Mouse (Mus musculus) CH12.LX (cell line): Measurements from ENCODE around the gene 1700025C18Rik. TPM values are rescaled to one million over a fixed set of nuclear protein-coding genes. Genes with fewer than 3 reads are reported as not detected.

ENCODE experiments used
- DNase-seq: peaks from one replicate; pipeline ENCODE4 v3.0.0-alpha.2; 2013; ENCODE audit errors: extremely low read depth
- H3K27ac ChIP-seq: 2 replicates; pipeline ENCODE4 v1.5.1; 2012; ENCODE audit warnings: low read depth, mild to moderate bottlenecking, control low read depth, moderate library complexity; ENCODE audit not compliant: insufficient read depth
- H3K27me3 ChIP-seq: replicated peaks from 2 replicates; pipeline ENCODE3; 2012; ENCODE audit warnings: inconsistent platforms
- H3K36me3 ChIP-seq, 2 experiments: replicated peaks in 1 of 2; 2 replicates each; pipeline versions ENCODE3 to v1.6.1; 2012; ENCODE audit warnings: inconsistent platforms in 1 of 2, low read length in 1 of 2, mild to moderate bottlenecking in 1 of 2, mixed read lengths in 1 of 2, moderate library complexity in 1 of 2; ENCODE audit not compliant: control insufficient read depth in 1 of 2, insufficient read depth in 1 of 2
- H3K4me1 ChIP-seq, 2 experiments: 2 replicates each; pipeline ENCODE4 v1.6.1; 2012; ENCODE audit warnings: inconsistent platforms in 1 of 2, moderate library complexity in 1 of 2; ENCODE audit not compliant: insufficient read depth in 2 of 2, control insufficient read depth in 1 of 2
- H3K4me2 ChIP-seq: 2 replicates; pipeline ENCODE4 v1.6.1; 2012; ENCODE audit warnings: low read depth, mild to moderate bottlenecking, control low read depth; ENCODE audit not compliant: poor library complexity, insufficient read depth, severe bottlenecking
- H3K4me3 ChIP-seq, 3 experiments: fragments of 150-350 bp in 1 of 3; sonication (generic) in 1 of 3; replicated peaks in 1 of 3; 2 replicates each; pipeline versions ENCODE3 to v1.5.1; 2011 to 2012; ENCODE audit warnings: low read depth in 2 of 3, low read length in 2 of 3, mild to moderate bottlenecking in 2 of 3, moderate library complexity in 2 of 3, control low read depth in 1 of 3, improper control_type of control experiment in 1 of 3, inconsistent platforms in 1 of 3, mixed read lengths in 1 of 3; ENCODE audit not compliant: poor library complexity in 1 of 3
- H3K79me2 ChIP-seq: replicated peaks from 2 replicates; pipeline ENCODE4 v1.6.1; 2012; ENCODE audit warnings: mild to moderate bottlenecking, moderate library complexity; ENCODE audit not compliant: control insufficient read depth, poor library complexity, insufficient read depth, severe bottlenecking; ENCODE audit errors: extremely low read depth
- H3K9ac ChIP-seq: 2 replicates; pipeline ENCODE4 v1.6.1; 2012; ENCODE audit warnings: low read depth, mild to moderate bottlenecking, control low read depth, moderate library complexity; ENCODE audit not compliant: insufficient read depth
- H3K9me3 ChIP-seq: replicated peaks from 2 replicates; pipeline ENCODE3; 2012; ENCODE audit warnings: low read length, inconsistent platforms, mixed read lengths
- CHD1 ChIP-seq: IDR thresholded peaks from 2 replicates; pipeline ENCODE4 v1.6.1; 2012; ENCODE audit warnings: low read depth, low read length, improper control_type of control experiment, inconsistent platforms
- CHD2 ChIP-seq: IDR thresholded peaks from 2 replicates; pipeline ENCODE4 v1.6.1; 2011; ENCODE audit warnings: low read length, improper control_type of control experiment
- CTCF ChIP-seq, 2 experiments: IDR thresholded peaks in 1 of 2; conservative IDR thresholded peaks in 1 of 2; 2 replicates each; pipeline ENCODE4 v1.5.1; 2011 to 2012; ENCODE audit warnings: low read depth in 2 of 2, low read length in 2 of 2, improper control_type of control experiment in 1 of 2, inconsistent platforms in 1 of 2, mild to moderate bottlenecking in 1 of 2, moderate library complexity in 1 of 2
- E2F4 ChIP-seq: IDR thresholded peaks from 2 replicates; pipeline ENCODE4 v1.6.1; 2011; ENCODE audit warnings: low read depth, low read length, improper control_type of control experiment; ENCODE audit not compliant: insufficient replicate concordance
- EP300 ChIP-seq: IDR thresholded peaks from 2 replicates; pipeline ENCODE4 v1.6.1; 2011; ENCODE audit warnings: low read length, improper control_type of control experiment
- GABPA ChIP-seq: IDR thresholded peaks from 2 replicates; pipeline ENCODE4 v1.6.1; 2012; ENCODE audit warnings: low read depth, low read length, improper control_type of control experiment, inconsistent platforms; ENCODE audit not compliant: insufficient replicate concordance
- HCFC1 ChIP-seq: IDR thresholded peaks from 2 replicates; pipeline ENCODE4 v1.6.1; 2012; ENCODE audit warnings: low read depth, mild to moderate bottlenecking, inconsistent platforms, low read length, improper control_type of control experiment
- JUN ChIP-seq: IDR thresholded peaks from 2 replicates; pipeline ENCODE4 v1.6.1; 2011; ENCODE audit warnings: low read depth, mild to moderate bottlenecking, low read length, improper control_type of control experiment, moderate library complexity; ENCODE audit not compliant: insufficient read depth
- KAT2A ChIP-seq: IDR thresholded peaks from 2 replicates; pipeline ENCODE4 v1.6.1; 2012; ENCODE audit warnings: low read length, improper control_type of control experiment, inconsistent platforms; ENCODE audit not compliant: insufficient replicate concordance
- MAFK ChIP-seq: IDR thresholded peaks from 2 replicates; pipeline ENCODE4 v1.6.1; 2011; ENCODE audit warnings: low read length, improper control_type of control experiment; ENCODE audit not compliant: insufficient replicate concordance
- MAX ChIP-seq: IDR thresholded peaks from 2 replicates; pipeline ENCODE4 v1.6.1; 2011; ENCODE audit warnings: low read length, improper control_type of control experiment
- MAZ ChIP-seq: IDR thresholded peaks from 2 replicates; pipeline ENCODE4 v1.6.1; 2012; ENCODE audit warnings: low read depth, mild to moderate bottlenecking, inconsistent platforms, low read length, improper control_type of control experiment, moderate library complexity
- MEF2A ChIP-seq: IDR thresholded peaks from 2 replicates; pipeline ENCODE4 v1.6.1; 2014; ENCODE audit warnings: low read depth, mild to moderate bottlenecking, inconsistent platforms, low read length, improper control_type of control experiment, borderline replicate concordance
- MYC ChIP-seq: IDR thresholded peaks from 2 replicates; pipeline ENCODE4 v1.6.1; 2011; ENCODE audit warnings: low read depth, mild to moderate bottlenecking, improper control_type of control experiment, low read length
- NELFE ChIP-seq: IDR thresholded peaks from 2 replicates; pipeline ENCODE4 v1.6.1; 2011; ENCODE audit warnings: low read depth, low read length, improper control_type of control experiment
- PAX5 ChIP-seq: IDR thresholded peaks from 2 replicates; pipeline ENCODE4 v1.6.1; 2012; ENCODE audit warnings: low read length, inconsistent platforms, mixed read lengths
- POLR2A ChIP-seq: IDR thresholded peaks from 2 replicates; pipeline ENCODE4 v1.6.1; 2011; ENCODE audit warnings: low read depth, mild to moderate bottlenecking, improper control_type of control experiment, low read length
- POLR2AphosphoS2 ChIP-seq: IDR thresholded peaks from 2 replicates; pipeline ENCODE4 v1.6.1; 2011; ENCODE audit warnings: low read depth, low read length, improper control_type of control experiment
- SIN3A ChIP-seq: IDR thresholded peaks from 2 replicates; pipeline ENCODE4 v1.6.1; 2012; ENCODE audit warnings: low read length, improper control_type of control experiment, inconsistent platforms
- SMC3 ChIP-seq: IDR thresholded peaks from 2 replicates; pipeline ENCODE4 v1.6.1; 2011; ENCODE audit warnings: low read depth, low read length, improper control_type of control experiment
- TCF12 ChIP-seq: IDR thresholded peaks from 2 replicates; pipeline ENCODE4 v1.6.1; 2014; ENCODE audit warnings: low read depth, mild to moderate bottlenecking, inconsistent platforms, low read length, improper control_type of control experiment
- ZC3H11A ChIP-seq: IDR thresholded peaks from 2 replicates; pipeline ENCODE4 v1.6.1; 2012; ENCODE audit warnings: low read depth, mild to moderate bottlenecking, inconsistent platforms, low read length, improper control_type of control experiment
- ZKSCAN1 ChIP-seq: IDR thresholded peaks from 2 replicates; pipeline ENCODE4 v1.6.1; 2012; ENCODE audit warnings: low read depth, inconsistent platforms, low read length, improper control_type of control experiment, borderline replicate concordance
- ZMIZ1 ChIP-seq: IDR thresholded peaks from 2 replicates; pipeline ENCODE4 v1.6.1; 2012; ENCODE audit warnings: low read depth, mild to moderate bottlenecking, inconsistent platforms, low read length, improper control_type of control experiment
- ZNF384 ChIP-seq: IDR thresholded peaks from 2 replicates; pipeline ENCODE4 v1.6.1; 2012; ENCODE audit warnings: low read depth, low read length, improper control_type of control experiment, inconsistent platforms
- dilution Hi-C: fragments of 300-500 bp; cut with MboI; formaldehyde crosslinking; loops from 2 replicates; pipeline ENCODE4 v1.14.3; 2020; ENCODE audit warnings: low sequenced_read_pairs; ENCODE audit not compliant: extremely low pct_unique_long_range_greater_than_20kb, extremely low pct_ligation_motif_present
- in situ Hi-C: fragments of 300-500 bp; cut with MboI; formaldehyde crosslinking; loops from 3 replicates; pipeline ENCODE4 v1.14.3; 2019; ENCODE audit warnings: low sequenced_read_pairs, low pct_ligation_motif_present, low pct_unique_long_range_greater_than_20kb, mixed read lengths
- polyA plus RNA-seq: library from polyadenylated mRNA; unstranded; fragments of >175 nt; gene quantifications from 2 replicates; pipeline ENCODE4 v1.2.1, GENCODE M21; 2012; ENCODE audit warnings: low read depth; ENCODE audit not compliant: insufficient read length
- total RNA-seq, 2 experiments: library from RNA; depleted of rRNA; stranded (reverse); fragments of 300-350 nt in 1 of 2; fragments of >200 nt in 1 of 2; gene quantifications; 2 replicates each; pipeline ENCODE4 v1.2.3; 2012 to 2014

Gene 1700025C18Rik
- total and polyA plus RNA-seq, 3 experiments: not detected

GRCm38 (mm10) chr2:165105513-165106079 is 15.0 kb upstream of the 1700025C18Rik start:
- no peak overlapping the region for H3K4me3 ChIP-seq
- peaks cover 88% of the 10 kb centered on the region for H3K27me3 ChIP-seq
- H3K79me2 ChIP-seq: no peaks in the 10 kb centered on the region
- peaks cover 4 to 7% of the 10 kb centered on the region in 2 experiments; a peak in 2 of 4 replicates for H3K4me1 ChIP-seq
- no peak for DNase-seq
- no peaks in the 10 kb centered on the region for H3K36me3 ChIP-seq
- no peak overlapping the region for H3K9ac ChIP-seq
- TF ChIP-seq HCFC1: no peak
- TF ChIP-seq MYC: no peak
- TF ChIP-seq MEF2A: no peak
- no peak for TF ChIP-seq ZC3H11A
- no peak for TF ChIP-seq ZMIZ1
- no peak for TF ChIP-seq KAT2A
- no peak for TF ChIP-seq POLR2A
- TF ChIP-seq MAX: no peak
- no peak for TF ChIP-seq MAZ
- TF ChIP-seq CTCF (conservative IDR thresholded peaks at IDR 0.05 in 1 of 2, IDR thresholded peaks at IDR 0.05 in 1 of 2; ENCODE audit: low read depth in 2 of 2, low read length in 2 of 2): no peak
- TF ChIP-seq SMC3: no peak
- TF ChIP-seq E2F4: no peak
- no peak for TF ChIP-seq CHD2
- TF ChIP-seq PAX5: no peak
- no peak for TF ChIP-seq SIN3A
- no peak for TF ChIP-seq POLR2AphosphoS2
- TF ChIP-seq GABPA: no peak
- no peak for TF ChIP-seq TCF12
- TF ChIP-seq MAFK: no peak
- no peak overlapping the region for H3K4me2 ChIP-seq
- dilution Hi-C loops: no loop called here
- no peaks in the 10 kb centered on the region for H3K9me3 ChIP-seq
- H3K27ac ChIP-seq: no peak overlapping the region
- in situ Hi-C loops: no loop called here

GRCm38 (mm10) chr2:165102920-165103319 is 12.4 kb upstream of the 1700025C18Rik start:
- in situ Hi-C loops (no loop called here), dilution Hi-C loops (no loop called here)
- TF ChIP-seq NELFE (no peak), JUN (no peak), POLR2A (no peak), ZNF384 (no peak), SMC3 (no peak), POLR2AphosphoS2 (no peak), ZC3H11A (no peak), GABPA (no peak), SIN3A (no peak), CHD2 (no peak), KAT2A (no peak), PAX5 (no peak), EP300 (no peak), CHD1 (no peak), HCFC1 (no peak), ZKSCAN1 (no peak)
- Histone ChIP-seq H3K4me2 (no peak overlapping the region), H3K27ac (no peak overlapping the region), H3K9me3 (no peaks in the 10 kb centered on the region), H3K4me3 (no peak overlapping the region), H3K79me2 (no peaks in the 10 kb centered on the region), H3K27me3 (peaks cover 90% of the 10 kb centered on the region), H3K36me3 (no peaks in the 10 kb centered on the region), H3K4me1 (peaks cover 4 to 7% of the 10 kb centered on the region in 2 experiments; a peak in 2 of 4 replicates), H3K9ac (no peak overlapping the region)
- DNase-seq: no peak
